Mouse (Mus musculus): ENCODE results near the gene Sema6c.
"Not testable (repeated sequence)": the region's sequence is repeated elsewhere in the genome, so short reads cannot be mapped to it uniquely, and the experiment has no call there.

Sema6c gene

DNA sequence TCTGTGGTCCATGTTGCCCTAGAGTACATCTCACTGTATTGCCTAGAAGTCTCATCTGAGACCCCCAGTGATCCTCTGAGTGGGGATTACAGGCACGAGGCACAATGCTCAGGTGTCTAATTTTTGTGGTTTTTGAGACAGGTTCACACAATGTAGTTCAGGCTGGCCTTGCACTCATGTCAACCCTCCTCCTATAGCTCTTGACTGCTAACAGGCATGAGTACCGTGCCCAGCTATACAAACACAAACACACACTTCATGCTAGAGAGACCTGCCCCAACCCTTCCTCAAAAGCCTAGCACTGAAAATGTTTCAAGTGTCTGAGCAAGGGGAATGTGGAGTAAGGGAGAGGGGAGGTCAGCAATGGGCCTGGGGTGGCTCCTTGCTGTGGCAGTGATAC is 25.8 kb downstream of the Sema6c start:
- no peak for DNase-seq (ENCODE audit: low read depth, low spot score)

DNA sequence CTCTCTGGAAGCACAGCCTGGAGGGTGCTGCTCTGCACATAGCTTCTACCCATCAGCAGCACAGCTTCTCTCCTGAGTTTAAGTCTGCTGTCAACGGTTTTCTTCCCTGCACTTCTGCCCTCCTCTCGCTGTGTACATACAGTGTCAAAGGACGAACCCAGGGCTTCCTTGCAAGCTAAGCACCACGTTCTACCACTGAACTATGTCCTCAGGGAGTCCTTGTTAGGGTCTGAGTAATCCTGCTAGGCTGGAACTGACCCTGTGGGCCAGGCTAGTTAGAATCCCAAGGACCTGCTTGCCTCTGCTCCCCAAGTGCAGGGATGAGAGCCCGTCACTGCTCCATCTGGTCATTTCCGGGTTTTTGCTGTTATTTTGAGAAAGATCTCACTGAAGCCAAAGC is 26.6 kb downstream of the Sema6c start:
- DNase-seq (ENCODE audit: low read depth, low spot score): no peak

DNA sequence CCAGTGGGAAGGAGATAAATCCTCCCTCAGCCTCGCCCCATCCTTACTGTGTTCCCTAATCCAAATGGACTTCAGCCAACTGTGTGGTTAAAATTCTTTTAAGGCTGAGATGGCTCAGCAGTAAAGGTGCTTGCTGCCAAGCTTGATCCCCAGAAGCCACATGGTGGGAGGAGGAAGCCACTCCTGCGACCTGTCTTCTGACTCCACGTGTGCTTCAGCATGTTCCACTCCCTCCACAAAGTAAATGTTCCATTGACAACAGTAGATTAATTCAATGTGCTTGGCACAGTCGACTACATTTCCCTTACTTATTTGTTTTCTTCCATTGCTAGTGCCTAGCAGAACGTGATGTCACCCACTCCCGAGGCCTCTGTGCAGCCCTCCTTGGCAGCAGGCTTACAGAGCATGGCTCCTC is 34.5 kb downstream of the Sema6c start:
- DNase-seq (ENCODE audit: low read depth, low spot score): peak; percentile 78

DNA sequence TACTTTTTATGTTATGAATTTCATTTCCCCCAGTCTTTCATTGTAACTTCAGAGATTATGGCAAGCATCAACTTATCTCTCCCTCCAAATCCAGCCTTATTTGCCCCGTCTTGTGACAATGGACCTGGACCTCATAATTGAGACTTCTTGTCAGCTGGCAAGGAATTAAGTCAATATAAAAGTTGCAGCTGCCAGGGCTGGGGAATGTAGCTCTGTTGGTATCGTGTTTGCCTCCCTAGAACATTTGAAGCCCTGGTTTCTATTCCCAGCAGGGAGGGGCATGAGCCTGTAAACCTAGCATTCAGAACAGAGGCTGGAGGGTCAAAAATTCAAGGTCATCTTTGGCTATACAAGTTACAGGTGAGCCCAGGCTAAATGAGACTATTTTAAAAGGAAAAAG is 35.5 kb downstream of the Sema6c start:
- DNase-seq (ENCODE audit: low read depth, low spot score): no peak

DNA sequence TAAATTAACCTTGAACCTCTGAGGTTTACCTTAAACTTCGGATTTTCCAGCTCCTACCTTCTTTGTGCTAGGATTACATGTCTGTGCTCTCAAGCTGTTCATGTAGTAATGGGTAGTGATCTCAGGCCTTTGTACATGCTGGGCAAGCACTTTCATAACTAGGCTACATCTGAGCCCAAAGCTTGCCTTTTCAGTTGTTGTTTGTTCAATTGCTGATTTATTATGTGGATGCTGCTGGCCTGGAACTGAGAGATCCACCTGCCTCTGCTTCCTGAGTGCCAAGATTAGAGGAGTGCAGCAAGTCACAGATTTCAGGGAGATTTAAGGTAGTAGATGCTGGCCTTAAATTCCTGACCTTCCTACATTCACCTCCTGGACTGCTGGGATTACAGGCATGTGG is 38.8 kb downstream of the Sema6c start:
- no peak for DNase-seq (ENCODE audit: low read depth, low spot score)

DNA sequence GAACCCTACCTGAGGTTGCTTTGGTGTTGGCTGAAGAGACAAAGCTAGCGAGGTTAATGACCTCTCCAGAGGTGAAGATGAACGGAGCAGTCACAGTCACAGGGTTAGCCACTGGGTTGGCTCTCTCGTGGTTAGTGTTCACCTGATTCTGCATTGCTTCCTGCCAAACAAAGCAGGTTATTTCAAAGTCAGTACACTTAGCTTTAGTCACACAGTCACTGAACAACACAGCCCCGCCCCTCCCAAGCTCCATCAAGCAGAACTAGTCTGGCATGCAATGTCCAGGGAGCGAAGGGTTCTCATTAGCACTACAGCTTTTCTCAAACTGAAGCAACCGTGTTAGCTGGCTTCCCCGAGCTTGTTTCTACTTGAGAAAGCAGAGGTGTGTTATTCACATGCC is 39.9 kb downstream of the Sema6c start:
- no peak for DNase-seq (ENCODE audit: low read depth, low spot score)

DNA sequence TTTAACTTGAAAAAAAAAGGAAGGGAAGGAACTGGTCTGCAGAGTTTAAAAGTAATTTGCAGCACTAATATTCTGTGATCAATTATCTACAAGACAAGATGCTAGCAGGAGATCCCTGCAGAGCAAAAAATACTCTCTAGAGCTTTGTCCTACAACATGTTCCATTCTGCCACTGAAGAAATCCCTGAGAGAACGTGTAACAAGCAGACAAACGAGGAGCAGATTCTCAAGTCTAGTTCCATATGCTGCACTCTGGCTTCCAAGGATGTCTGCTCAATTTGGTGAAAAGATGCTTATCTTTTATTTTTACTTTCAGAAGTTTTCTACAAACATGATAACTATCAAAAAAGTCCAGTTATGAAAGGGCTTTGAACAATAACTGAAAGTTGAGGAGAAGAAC is 40.3 kb downstream of the Sema6c start:
- DNase-seq (ENCODE audit: low read depth, low spot score): peak; percentile 59

DNA sequence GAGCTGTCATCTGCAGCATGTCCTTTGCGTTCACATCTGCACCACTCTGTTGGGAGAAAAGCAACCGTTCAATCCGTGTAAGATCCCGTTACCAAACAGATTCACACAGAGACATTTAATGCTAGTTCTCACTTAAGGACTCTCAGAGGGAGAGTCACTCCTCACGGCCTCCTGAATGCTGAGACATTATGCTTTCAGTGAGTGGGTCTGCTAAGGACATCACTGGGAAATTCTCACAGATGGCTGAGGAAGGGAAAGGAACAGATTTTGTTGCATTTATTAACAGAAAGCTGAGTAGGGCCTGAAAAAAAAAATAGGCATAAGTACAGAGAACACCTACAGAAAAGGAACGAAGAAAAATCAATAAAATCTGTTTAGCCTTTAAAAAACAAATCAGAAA is 43.6 kb downstream of the Sema6c start:
- peak; percentile 79 for DNase-seq (ENCODE audit: low read depth, low spot score)

DNA sequence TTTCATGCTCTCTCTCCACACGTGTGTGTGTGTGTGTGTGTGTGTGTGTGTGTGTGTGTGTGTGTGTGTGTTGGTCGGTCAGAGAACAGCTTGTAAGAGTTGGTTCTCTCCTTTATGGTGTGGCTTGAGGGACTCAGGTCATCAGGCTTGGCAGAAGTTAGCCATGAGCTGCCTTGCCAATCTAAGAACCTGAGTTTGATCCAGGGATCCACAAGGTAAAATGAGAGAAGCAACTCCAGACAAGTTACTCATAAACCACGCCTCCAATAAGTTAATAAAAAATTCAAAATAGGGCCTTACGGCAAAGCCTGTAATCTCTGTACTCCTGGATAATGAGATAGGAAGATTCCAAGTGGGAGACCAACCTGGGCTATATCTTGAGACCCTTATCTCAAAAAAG is 48.0 kb downstream of the Sema6c start:
- no peak for DNase-seq (ENCODE audit: low read depth, low spot score)

DNA sequence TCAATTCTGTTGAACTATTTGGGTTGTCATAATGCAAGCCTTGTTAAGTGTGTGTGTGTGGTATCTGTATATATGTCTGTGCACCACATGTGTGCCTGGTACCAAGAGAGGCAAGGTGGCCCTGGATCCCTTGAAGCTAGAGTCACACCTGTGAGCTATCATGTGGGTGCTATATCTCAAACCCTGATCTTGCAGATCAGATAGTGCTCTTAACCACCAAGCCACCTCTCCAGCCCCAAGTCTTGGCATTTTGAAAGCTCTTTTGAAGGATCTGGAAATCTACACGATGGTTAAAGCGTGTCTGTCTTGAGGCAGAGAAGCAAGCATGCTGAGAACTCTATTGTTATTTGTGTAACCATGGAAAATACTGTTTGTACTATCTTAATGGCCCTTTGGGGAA is 50.3 kb downstream of the Sema6c start:
- DNase-seq (ENCODE audit: low read depth, low spot score): no peak

DNA sequence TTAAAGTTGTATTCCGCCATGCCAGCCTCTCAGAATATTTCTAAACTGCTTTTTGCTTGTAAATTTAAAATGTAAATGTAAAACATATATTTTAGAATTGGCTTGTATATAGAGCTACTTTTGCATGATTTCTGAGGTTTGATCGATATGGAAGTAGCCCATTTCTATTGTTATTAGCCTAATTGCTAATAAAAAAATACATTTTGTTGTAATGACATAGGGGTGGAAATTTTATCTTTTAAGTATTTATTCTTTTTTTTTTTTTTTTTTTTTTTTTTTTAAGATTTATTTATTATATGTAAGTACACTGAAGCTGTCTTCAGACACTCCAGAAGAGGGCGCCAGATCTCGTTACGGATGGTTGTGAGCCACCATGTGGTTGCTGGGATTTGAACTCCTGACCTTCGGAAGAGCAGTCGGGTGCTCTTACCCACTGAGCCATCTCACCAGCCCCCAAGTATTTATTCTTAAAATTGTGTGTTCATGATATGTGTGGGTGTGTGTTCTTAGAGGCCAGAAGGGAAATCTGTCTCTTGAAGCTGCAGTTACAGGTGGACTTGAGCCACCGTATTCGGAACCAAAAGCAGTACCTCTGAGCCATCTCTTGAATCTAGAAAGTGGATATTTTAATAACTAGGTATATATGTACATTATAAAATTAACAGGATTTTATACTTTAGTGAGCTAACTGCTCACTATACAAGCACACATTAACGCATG is 52.8 kb downstream of the Sema6c start:
- DNase-seq (ENCODE audit: low read depth, low spot score): not testable (repeated sequence)

DNA sequence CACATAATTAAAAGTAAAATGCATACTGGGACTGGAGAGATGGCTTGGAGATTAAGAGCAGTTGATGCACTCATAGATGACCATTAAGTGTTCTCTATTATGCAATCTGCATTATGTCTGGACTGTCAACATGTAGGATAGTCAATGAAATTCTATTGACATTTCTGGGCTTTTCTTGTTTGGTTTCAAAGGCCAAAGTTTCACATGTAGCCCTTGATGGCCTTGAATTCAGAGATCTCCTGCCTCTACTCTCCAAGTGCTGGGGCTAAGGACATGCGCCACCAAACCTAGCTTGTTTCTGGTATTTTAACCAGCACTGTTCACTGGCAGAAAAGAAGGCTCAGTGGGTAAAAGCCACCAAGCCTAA is 53.3 kb downstream of the Sema6c start:
- no peak for DNase-seq (ENCODE audit: low read depth, low spot score)

DNA sequence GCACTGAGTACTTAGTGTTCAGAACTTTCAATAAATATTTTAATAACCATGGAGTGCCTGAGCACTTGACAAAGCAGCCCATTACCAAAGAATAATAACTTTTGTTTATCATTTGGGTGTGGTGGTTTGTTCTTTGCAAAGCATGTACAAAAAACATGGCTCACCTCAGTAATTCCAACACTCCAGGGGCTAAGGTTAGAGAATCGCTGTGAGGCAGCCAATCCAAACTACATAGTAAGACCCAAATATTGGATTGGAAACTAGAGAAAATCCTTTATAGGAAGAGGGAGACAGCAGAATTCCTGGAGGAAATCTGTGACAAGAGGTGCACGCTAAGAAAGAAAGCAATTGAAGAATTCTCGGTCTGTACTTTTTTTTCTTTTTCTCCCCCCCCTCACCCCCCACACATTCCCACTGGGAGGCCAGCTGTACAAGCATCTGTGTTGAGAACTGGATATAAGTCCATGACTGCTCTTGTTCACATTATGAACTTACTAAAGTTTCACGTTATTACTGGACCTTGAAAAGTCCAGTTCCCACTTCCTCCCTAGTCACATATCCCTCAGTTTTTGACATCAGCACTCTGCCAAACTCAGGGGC is 56.5 kb downstream of the Sema6c start:
- no peak for DNase-seq (ENCODE audit: low read depth, low spot score)

DNA sequence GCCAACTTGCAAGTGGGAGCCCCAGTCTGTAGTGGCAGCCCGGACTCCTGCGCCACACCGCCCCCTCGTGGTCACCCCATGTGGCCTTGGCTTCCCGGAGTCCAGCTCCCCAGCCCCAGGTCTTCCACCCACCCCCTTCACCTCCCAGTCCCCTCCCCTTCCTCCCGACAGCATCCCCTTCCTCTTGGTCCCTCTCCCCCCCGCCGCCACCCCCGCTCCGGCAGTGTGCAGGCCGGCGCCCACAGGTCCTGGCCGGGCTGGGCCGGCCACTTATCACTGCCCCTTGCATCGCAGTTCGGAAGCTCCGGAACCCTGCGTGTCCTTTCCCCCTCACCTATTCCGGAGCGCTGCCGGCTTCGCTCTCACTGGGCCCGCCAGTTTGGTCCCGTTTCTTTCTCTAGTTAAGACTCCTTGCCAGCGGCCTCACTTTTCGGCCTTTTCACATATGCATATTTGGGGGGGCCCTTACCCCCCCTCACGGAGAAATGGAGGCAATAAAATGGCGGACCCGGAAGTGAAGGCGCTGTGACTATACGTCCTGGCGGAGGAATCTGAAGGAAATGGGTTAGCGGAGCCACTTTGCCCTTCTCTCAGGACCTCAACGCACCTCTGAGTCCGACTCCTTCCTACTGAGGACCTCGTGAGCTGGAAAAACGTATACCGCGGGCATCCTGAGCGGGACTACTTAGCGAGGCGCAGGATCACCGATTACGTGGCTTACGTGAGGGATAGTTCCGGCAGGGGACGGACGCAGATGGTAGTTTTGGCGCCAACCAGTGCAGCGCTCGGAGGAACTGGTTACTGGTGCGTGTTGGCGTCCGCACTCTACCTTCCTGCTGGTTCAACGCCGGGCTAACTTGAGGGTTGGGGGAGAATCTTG is 57.2 kb downstream of the Sema6c start, which contains the start of gene Gabpb2:
Gabpb2 (minus strand) TSS at position 662 of the 880 bp plus-strand sequence.
- DNase-seq (ENCODE audit: low read depth, low spot score): peak; percentile 98

DNA sequence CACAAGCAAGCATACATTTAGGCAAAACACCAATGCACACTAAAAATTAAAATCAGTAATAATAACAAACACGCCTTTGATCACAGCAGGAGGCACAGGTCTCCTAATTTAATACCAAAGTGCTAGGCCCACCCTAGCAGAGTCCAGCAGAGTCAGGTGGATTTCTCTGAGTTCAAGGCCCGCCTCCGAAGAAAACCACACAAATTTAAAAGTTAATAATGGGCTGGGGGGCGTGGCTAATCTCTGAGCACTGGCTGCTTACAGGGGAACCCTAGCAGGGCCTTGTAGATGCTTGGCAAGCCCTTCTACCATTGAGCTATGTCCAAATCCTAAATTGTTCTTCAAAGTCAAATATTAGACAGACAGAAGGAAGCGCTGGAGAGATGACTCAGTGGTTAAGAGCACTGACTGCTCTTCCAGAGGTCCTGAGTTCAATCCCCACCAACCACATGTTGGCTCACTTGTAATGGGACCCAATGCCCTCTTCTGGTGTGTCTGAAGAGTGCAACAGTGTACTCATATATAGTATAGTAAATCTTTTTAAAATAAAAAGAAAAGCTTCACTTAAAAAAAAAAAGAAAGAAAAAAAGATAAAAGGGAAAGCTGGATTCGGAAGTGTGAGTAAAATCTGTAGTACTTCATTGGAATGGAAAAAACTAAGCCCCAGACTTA is 58.3 kb downstream of the Sema6c start:
- no peak for DNase-seq (ENCODE audit: low read depth, low spot score)

DNA sequence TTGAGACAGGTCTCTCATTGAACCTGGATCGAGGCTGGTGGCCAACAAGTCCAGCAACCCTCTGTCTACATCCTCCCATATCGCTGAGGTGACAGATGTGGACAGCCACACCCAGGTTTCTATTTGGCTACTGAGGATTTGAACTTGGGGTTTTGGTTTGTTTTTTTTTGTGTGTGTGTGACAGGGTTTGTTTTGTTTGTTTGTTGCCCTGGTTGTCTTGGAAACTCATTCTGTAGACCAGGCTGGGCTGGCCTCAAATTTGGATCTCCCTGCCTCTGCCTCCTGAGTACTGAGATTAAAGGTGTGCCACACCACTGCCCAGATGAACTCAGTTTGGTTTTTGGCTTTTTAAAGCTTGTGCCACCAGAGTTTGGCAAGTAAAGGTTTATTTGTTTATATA is 62.8 kb downstream of the Sema6c start:
- no peak for DNase-seq (ENCODE audit: low read depth, low spot score)
